Mouse (Mus musculus): ENCODE measurements around the gene Tcl1. TPM values are rescaled to one million over a fixed set of nuclear protein-coding genes. Genes with fewer than 3 reads are reported as not detected.
"Not testable (repeated sequence)": the region's sequence is repeated elsewhere in the genome, so short reads cannot be mapped to it uniquely, and the experiment has no call there.

Gene Tcl1
- total RNA-seq (2021): not detected
- long read RNA-seq: 0 reads

DNA sequence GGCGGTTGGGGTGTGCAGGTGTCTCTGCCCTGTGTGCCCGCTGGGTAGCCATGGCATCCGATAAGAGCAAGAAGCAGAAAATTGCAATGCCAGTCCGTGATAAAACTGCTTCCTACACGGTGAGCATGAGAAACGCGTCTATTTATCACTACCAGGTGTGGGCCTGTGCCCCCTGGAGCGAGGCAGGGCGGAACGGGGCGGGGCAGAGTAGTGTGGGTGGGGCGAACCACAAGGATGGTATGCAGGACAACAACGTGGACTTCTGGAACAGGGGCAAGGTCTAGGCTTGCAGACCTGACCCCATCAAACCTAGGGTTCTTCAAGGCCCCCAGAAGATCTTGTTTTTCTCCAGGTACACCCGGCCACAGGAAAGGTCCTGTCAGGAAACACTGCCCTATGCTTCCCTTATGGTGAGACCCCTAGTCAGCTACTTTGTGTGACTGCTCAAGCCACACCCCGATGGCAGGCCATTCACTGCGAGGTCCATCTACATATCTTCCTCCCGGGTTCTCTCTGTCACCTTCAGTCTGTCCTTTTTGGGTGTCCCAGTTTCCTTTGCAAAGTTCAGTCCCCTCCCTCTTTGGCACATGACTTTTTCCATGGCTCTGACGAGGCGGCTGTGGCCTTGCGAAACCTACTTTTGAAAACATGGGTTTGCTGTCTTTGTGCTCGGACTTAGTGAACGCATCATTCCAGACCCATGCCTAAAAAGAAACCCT lies at the start of gene Tcl1:
Gene Tcl1, minus strand, starts transcription at position 193 of the 719 bp plus-strand sequence.
- no peak for DNase-seq (ENCODE audit: low spot score in 2 of 2)

GRCm38 (mm10) chr12:105271016-105271965 lies 48.7 kb upstream of the Tcl1 start:
- DNase-seq (ENCODE audit: low spot score in 2 of 2): no peak

- no peak for DNase-seq (ENCODE audit: low spot score in 2 of 2)
These were observed 44.5 kb upstream of the Tcl1 start for GRCm38 (mm10) chr12:105267076-105267475.

GRCm38 (mm10) chr12:105266096-105266495 lies 43.5 kb upstream of the Tcl1 start:
- no peak for DNase-seq (ENCODE audit: low spot score in 2 of 2)

- no peak for DNase-seq (ENCODE audit: low spot score in 2 of 2)
These were observed 36.6 kb upstream of the Tcl1 start for GRCm38 (mm10) chr12:105259221-105259620.

GRCm38 (mm10) chr12:105258787-105259186 lies 36.2 kb upstream of the Tcl1 start:
- DNase-seq (ENCODE audit: low spot score in 2 of 2): peak in 1 of 2 experiments; percentile 47

- no peak for DNase-seq (ENCODE audit: low spot score in 2 of 2)
These were observed 31.2 kb upstream of the Tcl1 start for GRCm38 (mm10) chr12:105253796-105254195.

DNA sequence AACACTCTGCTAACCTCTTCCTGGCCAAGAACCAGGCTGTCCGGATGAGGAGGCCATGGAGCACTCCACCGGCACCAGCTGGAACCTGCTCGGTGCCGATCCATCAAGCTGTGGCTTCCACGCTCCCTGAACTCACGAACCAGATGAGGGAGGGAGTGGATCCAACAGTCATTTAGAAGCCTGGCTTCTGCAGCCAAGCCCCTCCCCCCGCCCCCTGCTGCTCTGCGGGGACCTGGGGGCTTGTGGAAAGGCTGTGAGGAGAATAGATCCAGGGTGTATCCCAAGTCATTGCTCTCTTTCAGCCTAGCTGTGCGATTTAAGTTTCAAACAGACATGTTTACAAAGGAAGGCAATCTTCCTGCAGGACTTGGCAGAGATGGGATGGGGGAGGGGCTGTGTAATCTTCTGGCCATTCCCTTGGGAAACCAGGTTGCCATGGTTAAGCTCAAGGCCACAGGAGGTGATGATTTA lies 26.2 kb upstream of the Tcl1 start:
- no peak for DNase-seq (ENCODE audit: low spot score in 2 of 2)

DNA sequence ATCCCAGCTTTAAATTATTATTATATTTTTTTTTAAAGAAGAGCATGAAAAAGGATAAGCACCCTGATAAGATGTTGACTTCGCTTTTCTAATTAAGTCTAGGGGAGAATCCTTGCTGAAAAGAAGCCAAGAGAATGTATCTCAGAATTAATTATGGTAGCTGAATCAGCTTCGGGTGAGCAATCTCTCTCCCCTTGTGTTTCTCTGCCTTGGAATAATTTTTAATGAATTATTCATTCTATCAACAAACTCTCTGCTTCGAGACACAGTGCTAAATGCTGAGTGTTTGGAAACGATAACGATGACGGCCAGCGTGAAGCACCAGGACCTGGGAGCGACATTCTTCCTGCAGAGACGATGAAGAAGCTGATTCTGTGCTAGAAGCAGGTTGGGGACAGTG lies 16.5 kb upstream of the Tcl1 start:
- DNase-seq (ENCODE audit: low spot score in 2 of 2): no peak

DNA sequence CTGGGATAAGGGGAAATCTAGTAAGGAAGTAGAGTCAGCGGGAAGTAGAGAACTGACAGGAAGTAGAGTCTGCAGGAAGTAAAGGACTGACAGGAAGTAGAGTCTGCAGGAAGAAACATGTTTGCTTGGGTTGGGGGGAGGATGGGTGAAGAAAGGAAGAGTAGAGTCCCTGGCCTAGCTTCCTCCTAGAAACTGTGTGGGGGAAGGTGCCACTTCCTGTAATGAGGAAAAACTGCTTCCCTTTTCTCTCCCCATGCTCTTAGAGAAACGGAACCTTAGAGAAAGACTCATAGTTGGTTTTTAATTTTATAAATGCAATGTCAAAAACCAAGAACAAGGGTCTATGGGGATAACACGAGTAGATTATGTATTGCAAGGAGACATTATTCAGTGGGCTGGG lies 12.5 kb upstream of the Tcl1 start:
- DNase-seq (ENCODE audit: low spot score in 2 of 2): no peak

GRCm38 (mm10) chr12:105234362-105234761 lies 11.8 kb upstream of the Tcl1 start:
- no peak for DNase-seq (ENCODE audit: low spot score in 2 of 2)

DNA sequence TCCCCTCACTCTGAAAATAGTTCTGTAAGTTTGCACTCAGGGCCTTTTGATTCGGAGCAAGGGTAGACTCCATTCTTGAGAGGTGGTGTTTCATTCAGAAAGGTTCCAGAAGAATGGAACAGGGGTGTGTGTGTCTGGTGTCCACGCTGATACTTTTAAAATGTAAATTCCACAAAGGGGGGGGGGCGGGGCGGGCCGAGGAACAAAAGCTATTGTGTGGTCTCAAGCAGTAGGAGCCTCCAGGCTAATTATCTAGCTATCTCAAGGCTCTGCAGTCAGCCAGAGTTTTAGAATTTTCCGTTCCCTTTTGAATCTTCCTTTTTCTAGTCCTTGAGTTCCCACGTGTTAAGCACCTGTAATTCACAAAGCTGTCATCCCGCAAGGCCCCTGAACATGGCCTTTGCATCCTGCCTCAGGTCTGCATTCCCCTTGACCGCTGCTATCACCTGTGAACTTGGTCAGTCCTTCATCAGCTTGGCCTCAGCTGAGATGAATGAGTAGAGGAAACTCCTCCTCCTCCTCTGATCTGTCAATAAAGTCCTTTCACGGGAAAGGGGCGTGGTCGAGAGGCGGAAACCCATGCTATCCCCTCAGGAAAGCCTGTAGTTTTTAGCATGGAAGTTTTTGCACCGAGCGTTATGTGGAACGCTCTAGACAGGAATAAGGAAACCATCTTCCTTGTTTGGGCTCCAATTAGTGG lies 2.2 kb upstream of the Tcl1 start:
- DNase-seq (ENCODE audit: low spot score in 2 of 2): no peak

DNA sequence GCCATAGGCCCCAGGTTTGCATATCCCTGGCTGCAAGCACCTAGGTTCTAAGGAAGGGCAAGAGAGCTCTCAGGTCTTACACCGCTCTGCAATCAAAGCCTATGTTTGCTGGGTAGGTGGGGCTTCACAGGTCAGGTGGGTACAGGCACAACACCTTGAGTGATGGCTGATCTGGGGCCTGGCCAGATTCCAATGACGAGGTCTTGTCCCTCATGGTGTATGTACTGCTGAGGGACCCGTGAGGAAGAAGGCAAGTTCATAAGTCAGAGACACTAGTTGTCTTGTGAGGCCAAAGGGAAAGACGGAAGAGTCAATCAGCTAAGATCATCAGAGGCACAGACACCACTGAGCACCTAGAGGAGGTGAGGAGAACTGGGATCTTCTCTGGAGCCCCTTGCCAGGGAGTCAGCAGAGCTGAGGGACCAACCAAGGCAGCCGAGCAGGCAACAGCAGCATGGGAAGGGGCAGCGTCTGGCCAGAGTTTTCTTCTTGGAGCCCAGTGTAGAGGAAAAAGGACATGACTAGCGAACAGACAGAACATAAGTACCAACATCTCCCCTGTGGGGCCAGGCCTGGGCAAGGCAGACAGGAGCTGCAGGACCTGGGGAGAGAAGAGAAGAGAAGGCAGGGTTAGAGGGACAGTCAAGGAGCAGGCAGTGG lies 5.4 kb downstream of the Tcl1 start:
- no peak for DNase-seq (ENCODE audit: low spot score in 2 of 2)

DNA sequence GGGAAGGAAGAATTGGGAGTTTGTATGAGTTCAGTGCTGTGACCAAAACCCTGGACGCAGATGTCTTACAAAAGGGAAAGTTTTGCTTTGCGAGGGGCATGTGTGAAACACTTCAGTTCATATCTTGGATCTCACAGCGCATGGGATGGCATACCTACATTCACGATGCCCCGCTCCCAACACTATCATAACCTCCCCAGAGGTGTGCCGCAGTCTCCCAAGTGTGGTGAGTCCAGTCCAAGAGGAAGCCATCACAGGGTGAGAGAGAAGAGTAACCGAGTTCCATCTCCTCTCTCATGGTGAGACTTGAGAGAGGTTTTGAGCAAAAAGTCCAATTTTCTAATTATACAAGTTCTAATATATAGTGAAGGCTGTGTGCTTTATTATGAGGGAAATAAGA lies 13.4 kb downstream of the Tcl1 start:
- no peak for DNase-seq (ENCODE audit: low spot score in 2 of 2)

DNA sequence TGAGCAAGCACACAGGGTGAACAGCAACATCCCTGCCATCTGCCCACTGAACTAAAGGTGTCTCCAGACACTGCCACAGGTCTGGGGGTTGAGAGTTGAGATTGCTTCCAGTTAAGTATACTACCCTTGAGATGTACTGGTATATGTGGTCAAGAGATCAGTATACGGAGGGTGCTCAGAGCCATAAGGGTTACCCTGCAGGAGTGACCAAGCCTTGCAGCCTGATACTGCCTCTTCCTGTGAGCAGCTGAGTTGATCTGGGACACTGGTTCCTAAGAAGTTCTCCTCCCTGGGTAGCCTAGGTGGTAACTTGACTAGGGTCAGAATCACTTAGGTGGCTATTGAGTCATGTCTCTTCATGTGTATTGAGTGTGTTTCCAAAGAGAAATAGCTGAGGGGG lies 14.2 kb downstream of the Tcl1 start:
- no peak for DNase-seq (ENCODE audit: low spot score in 2 of 2)

DNA sequence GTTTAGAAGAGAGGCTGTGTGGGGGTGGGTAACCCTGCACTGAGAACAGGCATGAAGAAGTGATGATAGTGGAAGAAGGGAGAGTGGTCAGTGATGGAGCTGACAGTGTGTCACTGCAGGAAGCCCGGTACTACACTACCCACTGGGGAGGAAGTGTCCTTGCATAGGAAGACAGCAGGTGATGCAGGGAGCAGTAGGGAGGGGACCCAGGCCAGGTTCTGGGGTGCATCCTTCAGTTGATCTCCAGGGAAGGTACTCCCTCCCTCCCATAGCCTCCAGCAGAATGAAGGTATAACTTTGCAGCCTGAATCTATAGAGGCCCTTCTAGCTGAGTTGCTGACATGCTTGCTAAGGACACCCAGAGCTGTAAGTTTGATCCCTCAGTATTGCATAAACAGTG lies 15.5 kb downstream of the Tcl1 start:
- DNase-seq (ENCODE audit: low spot score in 2 of 2): no peak

DNA sequence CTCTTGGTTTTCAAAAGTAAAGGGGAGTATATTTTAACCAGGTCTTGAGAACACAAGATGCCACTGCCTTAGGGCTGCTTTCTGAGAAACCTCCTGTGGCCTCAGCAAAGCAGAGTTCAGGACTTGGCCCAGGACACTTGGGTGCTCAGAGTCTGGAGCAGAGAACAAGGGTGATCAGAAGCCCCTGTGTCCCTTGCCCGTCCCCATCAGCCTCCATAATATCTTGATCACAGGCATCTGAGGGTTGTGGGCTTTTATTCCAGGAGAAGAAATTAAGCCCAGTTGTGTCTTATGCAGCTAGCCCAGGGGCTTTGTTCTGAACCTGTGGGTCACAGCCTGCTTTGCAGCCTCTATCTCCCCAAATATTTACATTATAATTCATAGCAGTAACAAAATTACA lies 20.9 kb downstream of the Tcl1 start, which contains the start of gene Tcl1b4:
Gene Tcl1b4, plus strand, starts transcription at position 301 of the 400 bp plus-strand sequence.
- not testable (repeated sequence) for DNase-seq (ENCODE audit: low spot score in 2 of 2)

DNA sequence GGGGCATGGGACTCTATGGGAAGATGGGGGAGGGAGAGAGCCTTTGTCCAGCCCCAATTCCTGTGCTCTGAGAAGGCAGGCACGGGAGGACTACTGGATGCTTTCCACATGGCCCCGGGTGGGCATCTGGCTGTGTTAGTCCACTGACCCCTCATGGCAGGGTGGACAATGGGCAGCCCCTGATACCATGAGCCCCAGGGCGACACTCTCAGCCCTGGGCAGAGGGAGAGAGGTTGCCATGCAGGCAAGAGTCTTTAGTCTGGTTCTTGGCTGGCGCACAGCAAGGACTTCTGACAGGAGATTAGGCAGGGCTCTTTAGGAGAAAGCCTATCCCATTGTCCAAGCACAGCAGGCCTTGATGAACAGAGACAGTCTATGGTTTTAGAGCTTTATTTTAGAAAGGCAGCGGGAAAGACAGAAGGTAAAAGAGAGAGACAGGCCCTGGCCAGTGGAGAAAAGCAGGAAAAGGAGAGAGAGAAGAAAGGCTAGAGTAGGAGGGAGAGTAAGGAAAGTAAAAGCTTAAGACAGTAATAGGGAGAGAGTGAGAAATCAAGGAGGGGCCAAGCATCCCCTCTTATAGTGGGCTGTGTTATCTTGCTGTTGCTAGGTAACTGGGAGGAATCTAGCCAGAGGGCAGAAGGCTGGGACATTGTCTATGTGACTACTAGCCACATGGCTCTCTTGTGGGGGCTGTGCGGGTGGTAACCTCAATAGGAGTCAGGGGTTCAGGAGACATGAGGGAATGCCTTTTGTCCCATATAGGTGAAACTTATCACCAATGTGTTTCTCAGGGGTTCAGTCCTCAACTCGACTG lies 22.7 kb downstream of the Tcl1 start:
- DNase-seq (ENCODE audit: low spot score in 2 of 2): not testable (repeated sequence)

DNA sequence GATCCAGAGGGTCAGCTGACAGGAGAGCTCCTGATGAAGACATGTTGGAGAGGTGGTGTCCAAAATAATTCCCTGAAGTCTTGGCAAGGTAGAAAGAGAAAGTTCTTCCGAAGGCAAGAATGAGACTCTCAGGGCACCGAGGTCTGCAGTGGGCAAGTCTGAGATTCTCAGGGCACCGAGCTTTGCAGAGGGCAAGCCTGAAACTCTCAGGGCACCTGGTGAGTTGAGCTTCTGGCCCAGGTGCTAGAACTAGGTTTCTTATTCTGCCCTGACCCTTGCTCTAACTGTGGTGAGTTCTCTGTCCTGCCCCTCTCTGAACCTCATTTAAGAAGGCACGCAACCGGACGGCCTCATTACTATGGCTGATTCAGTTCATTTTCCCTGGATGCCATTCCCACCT lies 31.9 kb downstream of the Tcl1 start, which contains the start of gene Tcl1b3:
Gene Tcl1b3, plus strand, starts transcription at position 301 of the 400 bp plus-strand sequence.
- DNase-seq (ENCODE audit: low spot score in 2 of 2): not testable (repeated sequence)

GRCm38 (mm10) chr12:105188980-105189379 lies 33.6 kb downstream of the Tcl1 start:
- DNase-seq (ENCODE audit: low spot score in 2 of 2): peak in 1 of 2 experiments; percentile 9

All from layer of hippocampus, adult 18-20 months (tissue).